Mouse (Mus musculus) G1E (cell line): ENCODE data around the gene Hsf4.

Experiments
- CTCF ChIP-seq: IDR thresholded peaks from 2 replicates; pipeline ENCODE4 v1.5.1; 2012; ENCODE audit warnings: low read depth, low read length, inconsistent platforms, mixed read lengths
- GATA1 ChIP-seq: IDR thresholded peaks from 2 replicates; pipeline ENCODE4 v1.6.1; 2012; ENCODE audit warnings: borderline replicate concordance, low read length, inconsistent platforms, mixed read lengths
- GATA2 ChIP-seq: IDR thresholded peaks from 2 replicates; pipeline ENCODE4 v1.6.1; 2012; ENCODE audit warnings: low read depth, low read length, inconsistent platforms, borderline replicate concordance
- TAL1 ChIP-seq: conservative IDR thresholded peaks from 2 replicates; pipeline ENCODE4 v1.6.1; 2012; ENCODE audit warnings: low read depth, low read length, inconsistent platforms, mixed read lengths

- TF ChIP-seq CTCF (no peak), GATA1 (no peak), TAL1 (no peak), GATA2 (no peak)
These were observed 40.5 kb downstream of the Hsf4 start for GRCm38 (mm10) chr8:105310118-105310517.
